Mouse (Mus musculus) gastrocnemius, adult 18-20 months (tissue): ENCODE data around the gene Tbc1d16. TPM values are rescaled to one million over a fixed set of nuclear protein-coding genes. Genes with fewer than 3 reads are reported as not detected.
A peak's percentile ranks its signal among the peaks of the same experiment; 100 is the strongest.

ENCODE experiments used
- DNase-seq: peaks from one replicate; pipeline ENCODE4 v3.0.0; 2021; ENCODE audit warnings: low spot score
- total RNA-seq, 2 experiments: library from RNA; stranded (reverse); gene quantifications; 2 replicates each; pipeline ENCODE4 v1.2.3; 2021

Gene Tbc1d16
- total RNA-seq, 2 experiments from 2014 or later: 29.7 to 29.9 TPM

- DNase-seq: no peak
Measured at GRCm38 (mm10) chr11:119208870-119209370, 19.4 kb downstream of the Tbc1d16 start.

GRCm38 (mm10) chr11:119207986-119208385, 20.3 kb downstream of the Tbc1d16 start:
- no peak for DNase-seq

- DNase-seq: peak; percentile 77
Measured at GRCm38 (mm10) chr11:119206562-119206961, 21.7 kb downstream of the Tbc1d16 start.

- no peak for DNase-seq
Measured at GRCm38 (mm10) chr11:119205738-119206137, 22.6 kb downstream of the Tbc1d16 start.

GRCm38 (mm10) chr11:119203423-119203822, 24.9 kb downstream of the Tbc1d16 start:
- DNase-seq: peak; percentile 42

- no peak for DNase-seq
Measured at GRCm38 (mm10) chr11:119199233-119199601, 29.1 kb downstream of the Tbc1d16 start.

GRCm38 (mm10) chr11:119198564-119199232, 29.6 kb downstream of the Tbc1d16 start:
- no peak for DNase-seq

- DNase-seq: no peak
Measured at GRCm38 (mm10) chr11:119197618-119198563, 30.4 kb downstream of the Tbc1d16 start.

GRCm38 (mm10) chr11:119192605-119193004, 35.7 kb downstream of the Tbc1d16 start:
- DNase-seq: no peak

- DNase-seq: no peak
Measured at GRCm38 (mm10) chr11:119192176-119192575, 36.1 kb downstream of the Tbc1d16 start.

- no peak for DNase-seq
Measured at GRCm38 (mm10) chr11:119191606-119192081, 36.7 kb downstream of the Tbc1d16 start.

- peak; percentile 54 for DNase-seq
Measured at GRCm38 (mm10) chr11:119190498-119190897, 37.8 kb downstream of the Tbc1d16 start.

GRCm38 (mm10) chr11:119189319-119189718, 39.0 kb downstream of the Tbc1d16 start:
- DNase-seq: no peak

GRCm38 (mm10) chr11:119188389-119188788, 39.9 kb downstream of the Tbc1d16 start:
- no peak for DNase-seq

GRCm38 (mm10) chr11:119187800-119188197, 40.5 kb downstream of the Tbc1d16 start:
- no peak for DNase-seq

GRCm38 (mm10) chr11:119186989-119187799, 41.1 kb downstream of the Tbc1d16 start:
- DNase-seq: peak; percentile 40

GRCm38 (mm10) chr11:119186381-119186780, 41.9 kb downstream of the Tbc1d16 start:
- no peak for DNase-seq

GRCm38 (mm10) chr11:119183684-119184310, 44.5 kb downstream of the Tbc1d16 start:
- DNase-seq: no peak

GRCm38 (mm10) chr11:119181861-119182395, 46.4 kb downstream of the Tbc1d16 start:
- no peak for DNase-seq

- DNase-seq: no peak
Measured at GRCm38 (mm10) chr11:119180824-119181582, 47.3 kb downstream of the Tbc1d16 start.
